Mouse (Mus musculus) lung, adult 2 months (tissue): ENCODE measurements around the gene P3h3. TPM values are rescaled to one million over a fixed set of nuclear protein-coding genes. Genes with fewer than 3 reads are reported as not detected.

Experiments
- DNase-seq: peaks from one replicate; pipeline ENCODE4 v3.0.0; 2022
- H3K4me1 ChIP-seq: fragments of 200-500 bp; 2 replicates; pipeline ENCODE4 v1.6.1; 2011; ENCODE audit warnings: low read length; ENCODE audit not compliant: control insufficient read depth, insufficient read depth
- H3K4me3 ChIP-seq: fragments of 200-500 bp; replicated peaks from 2 replicates; pipeline ENCODE3; 2011; ENCODE audit warnings: low read depth, mild to moderate bottlenecking, control low read depth, low read length; ENCODE audit errors: extremely low read depth
- CTCF ChIP-seq: fragments of 200-500 bp; IDR thresholded peaks from 2 replicates; pipeline ENCODE4 v1.5.1; 2011; ENCODE audit warnings: mild to moderate bottlenecking, low read length, control low read depth; ENCODE audit not compliant: insufficient read depth
- POLR2A ChIP-seq: fragments of 200-500 bp; IDR thresholded peaks from 2 replicates; pipeline ENCODE4 v1.6.1; 2011; ENCODE audit warnings: low read depth, mild to moderate bottlenecking, control low read depth, low read length, borderline replicate concordance; ENCODE audit errors: extremely low read depth
- WGBS: fragments of 180-500 bp; shearing (Covaris S2); methylation state at CpG from one replicate; pipeline ENCODE4 v1.1.7; 2018; 5-methylcytosine and 5-hydroxymethylcytosine counted together
- polyA plus RNA-seq: library from polyadenylated mRNA; depleted of rRNA; stranded (reverse); fragments of >200 nt; gene quantifications from 2 replicates; pipeline ENCODE4 v1.2.3, GENCODE M21; 2012

The P3h3 gene
- polyA plus RNA-seq, 1 experiment: 34.9 TPM

DNA sequence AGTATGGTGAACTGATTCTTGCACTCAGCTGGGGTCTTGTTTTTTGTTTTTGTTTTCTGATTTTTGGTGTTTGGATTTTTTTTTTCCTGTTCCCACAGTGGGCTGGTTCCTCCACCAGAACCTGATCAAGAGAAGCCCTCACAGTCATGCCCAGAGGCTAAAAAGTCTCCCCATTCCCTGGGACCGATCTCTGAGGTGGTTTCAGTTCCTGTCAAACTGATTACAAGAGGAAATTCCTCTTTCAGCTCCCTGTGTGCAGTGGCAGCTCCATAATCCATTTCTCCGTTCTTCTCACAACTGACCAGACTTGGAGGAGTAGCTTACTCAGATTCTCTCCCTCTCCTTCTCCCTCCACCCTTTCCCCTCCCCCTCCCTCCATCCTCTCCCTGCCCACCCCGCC lies 16.8 kb upstream of the P3h3 start:
- H3K4me1 ChIP-seq: no peaks in the 10 kb centered on the region
- no peak for TF ChIP-seq POLR2A
- 23% methylated on average over 3 of the region's 3 CpGs for WGBS
- DNase-seq: no peak
- H3K4me3 ChIP-seq: no peak overlapping the region

GRCm38 (mm10) chr6:124866560-124866959 lies 9.0 kb upstream of the P3h3 start:
- no peak for DNase-seq
- 0 out of 2 replicates have a peak, but pooled peaks cover 2% of the 10 kb centered on the region for H3K4me1 ChIP-seq
- 58% methylated on average over 7 of the region's 7 CpGs for WGBS
- TF ChIP-seq CTCF (no peak), POLR2A (no peak)
- no peak overlapping the region for H3K4me3 ChIP-seq

- no peak overlapping the region for H3K4me3 ChIP-seq
- WGBS: 52% methylated on average over 18 of the region's 18 CpGs
- no peak for DNase-seq
- H3K4me1 ChIP-seq: 0 out of 2 replicates have a peak, but pooled peaks cover 2% of the 10 kb centered on the region
- TF ChIP-seq POLR2A: no peak
- no peak for TF ChIP-seq CTCF
Observed at GRCm38 (mm10) chr6:124865766-124866362, 8.3 kb upstream of the P3h3 start.

- Histone ChIP-seq H3K4me1 (peaks cover 2% of the 10 kb centered on the region; the same call in 1 of the 2 replicates), H3K4me3 (peak within 1 kb of the TSS; percentile 15)
- 2% methylated on average over 33 of the region's 43 CpGs for WGBS
- peak; percentile 45 for DNase-seq
- no peak for TF ChIP-seq POLR2A
- no peak for TF ChIP-seq CTCF
Observed at GRCm38 (mm10) chr6:124863658-124864298, 6.2 kb upstream of the P3h3 start, which contains the start of gene Gpr162. Gpr162 (minus strand) TSS chr6:124863983.

DNA sequence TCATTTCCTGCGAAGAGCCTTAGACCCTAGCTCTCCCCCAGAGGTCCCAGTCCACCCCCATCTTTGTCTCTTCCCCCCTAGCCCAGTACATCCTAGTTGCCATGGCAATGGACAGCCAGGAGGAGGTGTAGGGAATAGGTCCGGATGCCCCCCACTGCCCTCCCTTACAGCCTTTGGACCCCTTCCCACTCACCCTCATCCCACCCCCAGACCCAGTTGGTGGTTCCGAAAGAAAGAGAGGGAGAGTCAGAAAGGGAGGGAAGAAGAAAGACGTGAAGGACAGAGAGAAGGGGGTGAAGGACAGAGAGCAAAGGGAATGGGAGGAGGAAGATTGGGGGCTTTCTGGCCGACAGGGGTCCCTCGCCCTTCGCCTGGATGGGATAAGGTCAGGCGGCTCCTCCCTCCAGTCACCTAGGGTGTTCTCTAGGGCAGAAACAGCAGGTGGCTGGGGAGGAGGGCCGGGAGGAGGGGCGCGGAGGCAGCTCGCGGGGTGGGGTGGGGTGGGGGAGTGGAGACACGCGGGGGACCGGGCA lies 5.6 kb upstream of the P3h3 start:
- WGBS: 2% methylated on average over 12 of the region's 16 CpGs
- no peak for TF ChIP-seq POLR2A
- TF ChIP-seq CTCF: no peak
- peaks cover 2% of the 10 kb centered on the region; the same call in 1 of the 2 replicates for H3K4me1 ChIP-seq
- no peak overlapping the region for H3K4me3 ChIP-seq
- no peak for DNase-seq

- Histone ChIP-seq H3K4me1 (peaks cover 2% of the 10 kb centered on the region; the same call in 1 of the 2 replicates), H3K4me3 (no peak overlapping the region)
- DNase-seq: no peak
- TF ChIP-seq CTCF (no peak), POLR2A (no peak)
- WGBS: 15% methylated on average over 8 of the region's 8 CpGs
Observed at GRCm38 (mm10) chr6:124862406-124863124, 5.0 kb upstream of the P3h3 start.

DNA sequence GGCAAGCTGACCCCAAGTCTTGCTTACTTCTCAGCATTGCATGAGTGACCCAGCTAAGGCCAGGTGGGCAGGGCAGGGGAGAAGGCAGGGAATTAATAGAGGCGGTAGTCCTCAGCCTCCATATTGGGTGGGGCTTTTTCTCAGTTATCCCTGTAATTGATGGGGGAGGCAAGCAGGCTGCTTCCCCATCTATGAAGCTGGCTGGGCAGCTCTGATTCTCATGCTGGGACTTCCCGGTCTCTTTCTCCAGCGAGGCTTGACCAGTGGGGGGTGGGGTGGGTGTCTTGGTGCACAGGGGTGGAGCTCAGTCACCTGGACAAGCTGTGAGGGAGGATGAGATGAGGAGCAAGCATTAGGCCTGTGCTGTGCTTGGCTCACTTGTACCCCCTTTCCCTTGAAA lies 4.2 kb upstream of the P3h3 start:
- TF ChIP-seq POLR2A: no peak
- H3K4me3 ChIP-seq: no peak overlapping the region
- no peak for DNase-seq
- peaks cover 2% of the 10 kb centered on the region; the same call in 1 of the 2 replicates for H3K4me1 ChIP-seq
- 37% methylated on average over 3 of the region's 3 CpGs for WGBS

DNA sequence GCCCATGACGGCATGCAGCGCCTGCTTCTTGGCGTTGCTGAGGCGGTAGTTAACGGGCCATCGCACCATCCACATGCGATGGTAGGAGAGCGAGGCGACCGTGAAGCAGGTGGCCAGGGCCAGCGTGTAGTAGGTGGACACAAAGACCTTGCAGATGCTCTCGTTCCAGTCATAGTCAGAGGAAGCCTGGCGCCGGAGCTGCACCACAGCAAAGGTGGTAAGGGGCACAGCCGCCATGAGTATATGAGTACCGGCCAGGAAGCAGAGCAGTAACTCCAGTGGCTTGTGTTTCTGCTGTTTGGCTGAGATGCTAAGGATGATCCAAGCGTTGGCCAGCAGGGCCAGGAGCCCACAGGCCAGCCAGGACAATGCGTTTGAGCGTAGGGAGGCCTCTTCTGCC lies 3.7 kb upstream of the P3h3 start:
- Histone ChIP-seq H3K4me1 (peaks cover 2% of the 10 kb centered on the region; the same call in 1 of the 2 replicates), H3K4me3 (no peak overlapping the region)
- TF ChIP-seq POLR2A (no peak), CTCF (no peak)
- no peak for DNase-seq
- WGBS: 79% methylated on average over 19 of the region's 19 CpGs

- Histone ChIP-seq H3K4me3 (no peak overlapping the region), H3K4me1 (peaks cover 2% of the 10 kb centered on the region; the same call in 1 of the 2 replicates)
- WGBS: 87% methylated on average over 9 of the region's 9 CpGs
- no peak for TF ChIP-seq POLR2A
- no peak for TF ChIP-seq CTCF
- DNase-seq: no peak
Observed at GRCm38 (mm10) chr6:124860511-124860910, 3.0 kb upstream of the P3h3 start.

- 12% methylated on average over 12 of the region's 12 CpGs for WGBS
- DNase-seq: peak; percentile 85
- Histone ChIP-seq H3K4me1 (peaks cover 2% of the 10 kb centered on the region; the same call in 1 of the 2 replicates), H3K4me3 (no peak overlapping the region)
- TF ChIP-seq CTCF (peak; percentile 87), POLR2A (no peak)
Observed at GRCm38 (mm10) chr6:124859725-124860124, 2.2 kb upstream of the P3h3 start.
